Mouse (Mus musculus) liver, embryonic 15.5 days (tissue): ENCODE data around the gene Gm10197. TPM values are rescaled to one million over a fixed set of nuclear protein-coding genes. Genes with fewer than 3 reads are reported as not detected.

ENCODE experiments used
- ATAC-seq: fragments of 200-750 bp; cut with Nextera tagmentation; 2 replicates; pipeline ENCODE4 v1.8.0; 2017; ENCODE audit warnings: moderate number of reproducible peaks, mild to moderate bottlenecking, moderate library complexity; ENCODE audit not compliant: insufficient read depth
- H3K27ac ChIP-seq: fragments of 300-500 bp; sonication (generic); replicated peaks from 2 replicates; pipeline ENCODE4 v1.5.1; 2015; ENCODE audit warnings: mild to moderate bottlenecking, inconsistent platforms
- H3K27me3 ChIP-seq: fragments of 300-500 bp; sonication (generic); 2 replicates; pipeline ENCODE4 v1.6.1; 2015; ENCODE audit warnings: mild to moderate bottlenecking, inconsistent platforms
- H3K36me3 ChIP-seq: fragments of 300-500 bp; sonication (generic); replicated peaks from 2 replicates; pipeline ENCODE4 v1.6.1; 2015; ENCODE audit warnings: moderate library complexity, mild to moderate bottlenecking, inconsistent platforms
- H3K4me1 ChIP-seq: fragments of 300-500 bp; sonication (generic); replicated peaks from 2 replicates; pipeline ENCODE4 v1.6.1; 2015; ENCODE audit warnings: inconsistent platforms
- H3K4me2 ChIP-seq: fragments of 300-500 bp; sonication (generic); 2 replicates; pipeline ENCODE4 v1.6.1; 2015; ENCODE audit warnings: moderate library complexity, mild to moderate bottlenecking, inconsistent platforms
- H3K4me3 ChIP-seq: fragments of 300-500 bp; sonication (generic); replicated peaks from 2 replicates; pipeline ENCODE4 v1.5.1; 2015; ENCODE audit warnings: mild to moderate bottlenecking, inconsistent platforms
- H3K9ac ChIP-seq: fragments of 300-500 bp; sonication (generic); 2 replicates; pipeline ENCODE4 v1.6.1; 2015; ENCODE audit warnings: moderate library complexity, mild to moderate bottlenecking, inconsistent platforms
- H3K9me3 ChIP-seq: fragments of 300-500 bp; sonication (generic); replicated peaks from 2 replicates; pipeline ENCODE4 v1.6.1; 2016; ENCODE audit warnings: inconsistent platforms
- WGBS: fragments of 180-500 bp; shearing (Covaris S2); methylation state at CpG from one replicate; pipeline ENCODE4 v1.1.7; 2015; ENCODE audit warnings: mixed read lengths; ENCODE audit not compliant: insufficient replicate concordance; 5-methylcytosine and 5-hydroxymethylcytosine counted together
- polyA plus RNA-seq: library from polyadenylated mRNA; unstranded; fragments of >200 nt; fragmentation: Nextera tagmentation; extraction: Ambion mirVana; gene quantifications from 2 replicates; pipeline ENCODE4 v1.2.1, GENCODE M21; 2015

Gene Gm10197
- polyA plus RNA-seq, 1 experiment from 2014 or later, result not detected

GRCm38 (mm10) chr19:53359160-53360033 lies 12.2 kb downstream of the Gm10197 start:
- H3K27me3 ChIP-seq, result no peaks in the 10 kb centered on the region
- 73% methylated on average over 22 of the region's 22 CpGs for WGBS
- 0 out of 2 replicates have a peak overlapping the region, but pooled peaks have one; percentile 14 for H3K27ac ChIP-seq
- H3K4me1 ChIP-seq, result peaks cover 22% of the 10 kb centered on the region
- H3K4me2 ChIP-seq, result peak overlapping the region; percentile 24; the same call in 1 of the 2 replicates
- no peak overlapping the region for H3K9ac ChIP-seq
- H3K36me3 ChIP-seq, result 0 out of 2 replicates have a peak, but pooled peaks cover 5% of the 10 kb centered on the region
- H3K9me3 ChIP-seq, result no peaks in the 10 kb centered on the region
- ATAC-seq, result no peak
- H3K4me3 ChIP-seq, result no peak overlapping the region

- 85% methylated on average over 16 of the region's 16 CpGs for WGBS
- H3K36me3 ChIP-seq, result peaks cover 21% of the 10 kb centered on the region
- no peak overlapping the region for H3K9ac ChIP-seq
- H3K27ac ChIP-seq, result no peak overlapping the region
- no peak overlapping the region for H3K4me2 ChIP-seq
- H3K4me1 ChIP-seq, result peaks cover 8% of the 10 kb centered on the region
- ATAC-seq, result no peak
- no peaks in the 10 kb centered on the region for H3K27me3 ChIP-seq
- H3K4me3 ChIP-seq, result no peak overlapping the region
- H3K9me3 ChIP-seq, result no peaks in the 10 kb centered on the region
These were observed 16.5 kb downstream of the Gm10197 start for GRCm38 (mm10) chr19:53355065-53355464.

DNA sequence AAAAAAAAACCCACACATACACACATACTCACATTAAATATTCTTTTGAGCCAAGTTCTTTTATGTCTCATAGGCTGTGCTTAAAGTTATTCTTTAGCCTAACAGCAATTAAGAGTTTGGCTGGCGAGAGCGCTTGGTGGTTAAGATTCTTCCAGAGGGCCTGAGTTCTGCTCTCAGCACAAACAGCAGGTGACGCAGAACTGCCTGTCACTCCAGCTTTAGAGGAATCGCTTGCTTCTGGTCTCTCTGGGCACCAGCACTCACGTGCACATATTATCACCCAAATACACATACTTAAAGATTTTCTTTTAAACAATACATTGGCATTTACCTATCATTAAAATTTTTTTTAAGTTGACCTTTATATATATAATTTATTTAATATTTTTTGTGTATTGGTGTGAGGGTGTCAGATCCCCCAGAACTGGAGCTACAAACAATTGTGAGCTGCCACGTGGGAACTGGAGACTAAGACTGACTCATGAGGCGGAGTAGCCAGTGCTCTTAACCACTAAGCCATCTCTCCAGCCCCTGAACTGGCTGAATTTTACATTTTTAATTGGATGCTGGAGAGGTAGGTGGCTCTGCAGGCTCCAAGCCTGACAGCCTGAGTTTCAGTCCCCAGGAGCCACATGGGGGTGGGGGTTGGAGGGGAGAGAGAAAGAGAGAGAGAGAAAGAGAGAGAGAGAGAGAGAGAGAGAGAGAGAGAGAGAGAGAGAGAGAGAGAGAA lies 17.1 kb downstream of the Gm10197 start:
- Histone ChIP-seq H3K27me3 (no peaks in the 10 kb centered on the region), H3K9ac (no peak overlapping the region), H3K4me2 (no peak overlapping the region), H3K27ac (no peak overlapping the region), H3K36me3 (peaks cover 25% of the 10 kb centered on the region), H3K4me1 (peaks cover 2% of the 10 kb centered on the region; the same call in 1 of the 2 replicates), H3K9me3 (no peaks in the 10 kb centered on the region), H3K4me3 (no peak overlapping the region)
- WGBS, result 83% methylated on average over 7 of the region's 7 CpGs
- ATAC-seq, result no peak

DNA sequence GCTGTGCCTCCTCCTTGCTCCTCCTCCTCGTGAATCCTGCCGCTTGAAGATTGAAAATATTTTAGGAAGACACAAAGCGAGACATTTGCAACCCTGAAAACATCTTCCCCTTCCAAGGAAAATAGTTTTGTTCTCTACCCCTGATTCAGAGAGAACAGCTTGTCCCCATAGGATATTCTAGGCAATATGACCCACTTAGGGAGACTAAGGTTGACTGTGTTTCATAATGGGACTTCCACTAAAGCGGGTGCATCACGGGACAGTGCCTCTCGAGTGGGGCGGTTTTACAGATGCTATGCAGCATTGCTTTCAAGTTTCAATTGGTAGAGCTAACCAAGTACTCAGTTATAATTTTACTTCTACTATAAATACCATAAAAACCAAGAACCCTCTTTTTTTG lies 17.7 kb downstream of the Gm10197 start:
- 92% methylated on average over 7 of the region's 7 CpGs for WGBS
- Histone ChIP-seq H3K4me3 (no peak overlapping the region), H3K4me1 (no peaks in the 10 kb centered on the region), H3K36me3 (peaks cover 25% of the 10 kb centered on the region), H3K27ac (no peak overlapping the region), H3K4me2 (no peak overlapping the region), H3K27me3 (no peaks in the 10 kb centered on the region), H3K9me3 (no peaks in the 10 kb centered on the region), H3K9ac (no peak overlapping the region)
- ATAC-seq, result no peak

- 0 out of 2 replicates have a peak, but pooled peaks cover 5% of the 10 kb centered on the region for H3K4me1 ChIP-seq
- H3K4me2 ChIP-seq, result no peak overlapping the region
- no peaks in the 10 kb centered on the region for H3K9me3 ChIP-seq
- H3K36me3 ChIP-seq, result peaks cover 23% of the 10 kb centered on the region
- no peak overlapping the region for H3K4me3 ChIP-seq
- H3K9ac ChIP-seq, result no peak overlapping the region
- no peak overlapping the region for H3K27ac ChIP-seq
- no peaks in the 10 kb centered on the region for H3K27me3 ChIP-seq
- WGBS, result 79% methylated on average over 14 of the region's 14 CpGs
- no peak for ATAC-seq
These were observed 25.8 kb downstream of the Gm10197 start for GRCm38 (mm10) chr19:53345766-53346165.

DNA sequence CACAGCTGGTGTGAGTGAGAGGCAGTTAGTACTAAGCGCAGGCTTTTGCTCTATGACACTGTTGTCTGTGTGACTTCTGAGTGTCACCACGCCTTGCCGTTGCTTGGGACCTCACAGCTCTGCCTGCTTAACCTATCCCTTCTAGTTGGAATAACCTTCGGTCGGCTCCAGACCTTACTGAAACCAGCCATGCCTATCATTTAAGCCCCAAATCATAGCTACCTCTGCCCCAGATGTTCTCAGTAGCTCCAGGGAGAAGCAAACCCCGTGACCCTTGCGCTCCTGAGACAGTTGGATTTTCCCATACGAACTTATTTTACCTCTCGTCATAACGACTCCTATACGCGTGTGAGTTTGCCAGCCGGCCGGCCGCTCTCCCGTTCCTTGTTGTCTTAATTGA lies 27.5 kb downstream of the Gm10197 start:
- no peak for ATAC-seq

GRCm38 (mm10) chr19:53343174-53343881 lies 28.2 kb downstream of the Gm10197 start:
- Histone ChIP-seq H3K36me3 (peaks cover 21% of the 10 kb centered on the region), H3K4me2 (no peak overlapping the region), H3K27me3 (no peaks in the 10 kb centered on the region), H3K4me3 (no peak overlapping the region), H3K9me3 (no peaks in the 10 kb centered on the region), H3K9ac (no peak overlapping the region), H3K27ac (no peak overlapping the region), H3K4me1 (peaks cover 15% of the 10 kb centered on the region; the same call in 1 of the 2 replicates)
- WGBS, result 85% methylated on average over 13 of the region's 13 CpGs
- no peak for ATAC-seq

More for the DNA sequence above, 27.5 kb downstream of the Gm10197 start:
- H3K4me3 ChIP-seq, result no peak overlapping the region
- H3K9me3 ChIP-seq, result no peaks in the 10 kb centered on the region
- no peak overlapping the region for H3K27ac ChIP-seq
- H3K36me3 ChIP-seq, result peaks cover 16% of the 10 kb centered on the region
- WGBS, result 90% methylated on average over 16 of the region's 16 CpGs
- peaks cover 15% of the 10 kb centered on the region; the same call in 1 of the 2 replicates for H3K4me1 ChIP-seq
- no peaks in the 10 kb centered on the region for H3K27me3 ChIP-seq
- H3K9ac ChIP-seq, result no peak overlapping the region
- peak overlapping the region; percentile 39 for H3K4me2 ChIP-seq

DNA sequence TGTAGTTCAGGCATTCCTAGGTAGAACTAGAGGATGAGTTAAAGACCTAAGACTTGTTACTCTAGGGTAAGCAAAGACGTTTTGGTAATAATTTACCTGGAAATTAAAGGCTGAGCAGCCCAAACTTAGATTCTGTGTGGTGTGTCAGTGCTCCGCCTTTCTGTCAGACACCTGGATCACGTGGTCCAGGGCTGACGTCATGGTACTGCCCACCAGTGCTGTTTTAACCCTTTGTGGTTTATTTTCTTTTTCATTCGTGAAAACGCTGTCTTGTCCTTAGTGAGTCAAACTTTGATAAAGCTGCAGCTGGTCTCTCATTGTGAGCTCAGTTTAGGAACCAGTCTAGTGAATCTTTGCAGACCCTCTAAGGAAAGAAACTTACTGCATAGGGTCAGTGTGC lies 31.1 kb downstream of the Gm10197 start:
- no peaks in the 10 kb centered on the region for H3K27me3 ChIP-seq
- H3K4me2 ChIP-seq, result no peak overlapping the region
- ATAC-seq, result no peak

DNA sequence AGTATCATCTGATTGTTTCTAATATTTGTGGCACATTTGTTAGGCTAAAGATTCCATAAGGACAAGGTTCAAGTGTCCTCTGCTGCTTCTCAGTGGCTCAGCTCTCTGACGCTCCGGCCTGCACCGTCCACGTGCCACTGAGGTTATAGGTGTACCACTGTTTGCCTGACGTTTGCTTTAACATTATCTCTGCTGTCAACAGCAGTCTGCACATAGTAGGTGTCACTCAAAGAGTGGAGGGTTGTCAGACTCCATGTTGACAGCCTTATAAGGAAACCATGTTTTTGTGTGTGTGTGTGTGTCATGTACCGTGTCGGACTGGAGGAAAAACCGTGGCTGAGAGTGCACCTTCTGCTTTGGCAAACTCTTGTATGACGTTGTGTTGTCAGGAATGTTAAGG lies 36.3 kb downstream of the Gm10197 start:
- Histone ChIP-seq H3K27me3 (no peaks in the 10 kb centered on the region), H3K9ac (no peak overlapping the region), H3K9me3 (no peaks in the 10 kb centered on the region), H3K27ac (no peak overlapping the region), H3K4me2 (no peak overlapping the region), H3K4me3 (no peak overlapping the region), H3K4me1 (peaks cover 40% of the 10 kb centered on the region), H3K36me3 (peaks cover 60% of the 10 kb centered on the region)
- WGBS, result 88% methylated on average over 9 of the region's 9 CpGs
- ATAC-seq, result no peak

More for the DNA sequence above, 31.1 kb downstream of the Gm10197 start:
- Histone ChIP-seq H3K9ac (no peak overlapping the region), H3K9me3 (no peaks in the 10 kb centered on the region), H3K4me3 (no peak overlapping the region), H3K36me3 (peaks cover 30% of the 10 kb centered on the region), H3K4me1 (peaks cover 15% of the 10 kb centered on the region; the same call in 1 of the 2 replicates), H3K27ac (no peak overlapping the region)
- 23% methylated on average over 6 of the region's 6 CpGs for WGBS

DNA sequence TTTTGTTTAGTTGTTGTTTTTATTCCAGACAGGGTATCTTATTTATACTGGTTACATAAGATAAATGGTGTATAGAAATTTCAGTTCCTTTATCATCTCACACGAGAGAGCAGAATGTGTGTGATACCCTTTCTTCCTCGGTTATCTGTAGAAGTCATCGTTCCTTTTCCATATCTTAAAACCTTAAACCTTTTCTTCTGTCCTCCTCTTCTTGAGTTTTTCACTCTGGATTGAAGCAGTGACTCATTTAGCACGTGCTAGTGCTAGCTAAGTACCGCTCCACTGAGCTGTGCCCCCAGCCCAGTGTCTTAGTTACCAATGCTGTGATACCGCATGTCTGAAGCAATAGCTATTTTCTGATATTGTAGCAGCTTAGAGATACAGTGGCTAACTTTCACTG lies 37.8 kb downstream of the Gm10197 start:
- no peak overlapping the region for H3K9ac ChIP-seq
- ATAC-seq, result no peak
- peaks cover 58% of the 10 kb centered on the region for H3K36me3 ChIP-seq
- H3K27ac ChIP-seq, result no peak overlapping the region
- no peak overlapping the region for H3K4me3 ChIP-seq
- H3K4me1 ChIP-seq, result peaks cover 45% of the 10 kb centered on the region
- no peaks in the 10 kb centered on the region for H3K27me3 ChIP-seq
- no peaks in the 10 kb centered on the region for H3K9me3 ChIP-seq
- 43% methylated on average over 6 of the region's 6 CpGs for WGBS
- no peak overlapping the region for H3K4me2 ChIP-seq
